Mouse (Mus musculus): ENCODE results near the gene Mpped1. TPM values are rescaled to one million over a fixed set of nuclear protein-coding genes. Genes with fewer than 3 reads are reported as not detected.

Mpped1 gene
- total RNA-seq, 1 experiment, result 0.40 TPM

DNA sequence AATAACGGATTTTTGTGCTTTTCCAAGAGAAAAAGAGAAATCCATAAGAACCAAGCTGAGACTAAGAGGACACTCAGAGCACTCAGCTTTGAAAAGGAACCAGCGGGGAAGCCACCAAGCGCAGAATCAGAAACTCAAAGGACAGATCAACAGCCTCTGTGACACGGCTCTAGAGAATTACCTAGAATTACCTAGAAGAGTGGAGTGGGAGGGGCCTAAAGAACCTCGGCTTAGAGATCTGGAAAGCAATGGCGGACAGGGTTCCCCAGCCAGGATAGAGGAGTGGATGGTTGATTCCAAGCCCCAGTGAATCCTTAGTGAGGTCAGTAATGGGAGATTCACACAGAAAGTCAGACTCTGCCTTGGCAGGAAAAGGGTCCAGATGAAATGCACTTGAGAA, 30.3 kb upstream of the Mpped1 start:
- no peak overlapping the region; the same call in 1 of the 2 replicates for H3K9ac ChIP-seq (ENCODE audit: insufficient read depth, low read depth, low read length, poor library complexity, severe bottlenecking)
- in situ Hi-C loops (cut with MboI; ENCODE audit: low sequenced_read_pairs in 2 of 2, unreplicated experiment in 2 of 2), result no loop called here
- H3K4me3 ChIP-seq (ENCODE audit: insufficient read depth in 1 of 2, low read depth in 1 of 2, low read length in 2 of 2, poor library complexity in 1 of 2, severe bottlenecking in 1 of 2), result peak overlapping the region in 1 of 2 experiments; percentile 9; a peak in 2 of 4 replicates
- H3K36me3 ChIP-seq (ENCODE audit: control insufficient read depth, insufficient read depth, low read length, poor library complexity, severe bottlenecking), result no peaks in the 10 kb centered on the region
- TF ChIP-seq MAFK (IDR thresholded peaks at IDR 0.05; ENCODE audit: insufficient read depth, low read depth, low read length) (no peak), ZNF384 (IDR thresholded peaks at IDR 0.05; ENCODE audit: low read depth, low read length) (no peak), ZC3H11A (IDR thresholded peaks at IDR 0.05; ENCODE audit: borderline replicate concordance, low read depth, low read length) (no peak)
- H3K4me1 ChIP-seq (ENCODE audit: control insufficient read depth in 2 of 2, insufficient read depth in 2 of 2, low read length in 2 of 2, poor library complexity in 1 of 2), result peaks cover 2 to 8% of the 10 kb centered on the region in 2 experiments; a peak in 2 of 4 replicates
- no peaks in the 10 kb centered on the region for H3K9me3 ChIP-seq (ENCODE audit: control insufficient read depth, insufficient read depth, low read depth, low read length)
- no peak overlapping the region for H3K27ac ChIP-seq (ENCODE audit: insufficient read depth, low read depth, low read length, poor library complexity, severe bottlenecking)
- DNase-seq (ENCODE audit: low read depth, low spot score), result no peak

- in situ Hi-C loops (cut with MboI; ENCODE audit: low sequenced_read_pairs in 2 of 2, unreplicated experiment in 2 of 2), result no loop called here
- TF ChIP-seq ZC3H11A (IDR thresholded peaks at IDR 0.05; ENCODE audit: borderline replicate concordance, low read depth, low read length) (no peak), MAFK (IDR thresholded peaks at IDR 0.05; ENCODE audit: insufficient read depth, low read depth, low read length) (no peak)
- H3K27ac ChIP-seq (ENCODE audit: insufficient read depth, low read depth, low read length, poor library complexity, severe bottlenecking), result no peak overlapping the region
- peaks cover 2 to 8% of the 10 kb centered on the region in 2 experiments; a peak in 2 of 4 replicates for H3K4me1 ChIP-seq (ENCODE audit: control insufficient read depth in 2 of 2, insufficient read depth in 2 of 2, low read length in 2 of 2, poor library complexity in 1 of 2)
- H3K9ac ChIP-seq (ENCODE audit: insufficient read depth, low read depth, low read length, poor library complexity, severe bottlenecking), result peak overlapping the region; percentile 14; the same call in 1 of the 2 replicates
- no peak for DNase-seq (ENCODE audit: low read depth, low spot score)
- peak overlapping the region in 1 of 2 experiments; percentile 9; a peak in 2 of 4 replicates for H3K4me3 ChIP-seq (ENCODE audit: insufficient read depth in 1 of 2, low read depth in 1 of 2, low read length in 2 of 2, poor library complexity in 1 of 2, severe bottlenecking in 1 of 2)
- H3K9me3 ChIP-seq (ENCODE audit: control insufficient read depth, insufficient read depth, low read depth, low read length), result no peaks in the 10 kb centered on the region
- H3K36me3 ChIP-seq (ENCODE audit: control insufficient read depth, insufficient read depth, low read length, poor library complexity, severe bottlenecking), result no peaks in the 10 kb centered on the region
Measured at GRCm38 (mm10) chr15:83749436-83749835, 29.8 kb upstream of the Mpped1 start.

DNA sequence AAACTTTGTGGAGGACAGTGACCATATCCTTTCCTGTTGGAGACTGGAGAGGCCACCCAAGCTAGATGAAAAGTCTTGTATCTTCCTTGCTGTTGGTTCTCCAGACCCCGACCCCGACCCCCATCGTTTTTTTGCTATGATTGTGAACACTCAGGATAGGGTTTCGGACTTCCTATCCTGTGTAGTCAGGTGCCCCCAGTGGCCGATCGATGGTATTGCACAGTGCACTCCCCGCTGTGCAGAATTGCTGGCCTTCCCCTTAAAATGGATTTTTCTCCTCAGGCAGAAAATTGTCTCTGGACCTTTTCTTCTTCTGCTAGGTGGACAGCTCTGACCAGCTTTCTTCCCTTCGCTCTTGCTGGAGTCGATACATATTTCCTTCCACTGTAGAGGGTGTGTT, 22.5 kb upstream of the Mpped1 start:
- DNase-seq (ENCODE audit: low read depth, low spot score), result no peak
- no peaks in the 10 kb centered on the region for H3K36me3 ChIP-seq (ENCODE audit: control insufficient read depth, insufficient read depth, low read length, poor library complexity, severe bottlenecking)
- no peak overlapping the region for H3K9ac ChIP-seq (ENCODE audit: insufficient read depth, low read depth, low read length, poor library complexity, severe bottlenecking)
- H3K4me3 ChIP-seq (ENCODE audit: insufficient read depth in 1 of 2, low read depth in 1 of 2, low read length in 2 of 2, poor library complexity in 1 of 2, severe bottlenecking in 1 of 2), result no peak overlapping the region
- in situ Hi-C loops (cut with MboI; ENCODE audit: low sequenced_read_pairs in 2 of 2, unreplicated experiment in 2 of 2), result loop anchor here in 1 of 2 experiments (10.0 to 25.0 kb wide), 2 partner anchors 122 to 306 kb away; partner anchors contain the start of gene Efcab6
- H3K9me3 ChIP-seq (ENCODE audit: control insufficient read depth, insufficient read depth, low read depth, low read length), result no peaks in the 10 kb centered on the region
- H3K4me1 ChIP-seq (ENCODE audit: control insufficient read depth in 2 of 2, insufficient read depth in 2 of 2, low read length in 2 of 2, poor library complexity in 1 of 2), result 0 out of 4 replicates have a peak, but pooled peaks cover 0 to 3% of the 10 kb centered on the region in 2 experiments
- no peak for TF ChIP-seq CHD2 (IDR thresholded peaks at IDR 0.05; ENCODE audit: low read depth, low read length)
- TF ChIP-seq ZNF384 (IDR thresholded peaks at IDR 0.05; ENCODE audit: low read depth, low read length), result no peak
- no peak for TF ChIP-seq MAFK (IDR thresholded peaks at IDR 0.05; ENCODE audit: insufficient read depth, low read depth, low read length)
- TF ChIP-seq HCFC1 (IDR thresholded peaks at IDR 0.05; ENCODE audit: borderline replicate concordance, insufficient read depth, low read length), result no peak
- TF ChIP-seq ZC3H11A (IDR thresholded peaks at IDR 0.05; ENCODE audit: borderline replicate concordance, low read depth, low read length), result no peak; the same call in 1 of the 2 replicates
- no peak overlapping the region for H3K27ac ChIP-seq (ENCODE audit: insufficient read depth, low read depth, low read length, poor library complexity, severe bottlenecking)

GRCm38 (mm10) chr15:83758958-83759357, 20.3 kb upstream of the Mpped1 start:
- Histone ChIP-seq H3K4me1 (ENCODE audit: control insufficient read depth in 2 of 2, insufficient read depth in 2 of 2, low read length in 2 of 2, poor library complexity in 1 of 2) (0 out of 4 replicates have a peak, but pooled peaks cover 0 to 3% of the 10 kb centered on the region in 2 experiments), H3K4me3 (ENCODE audit: insufficient read depth in 1 of 2, low read depth in 1 of 2, low read length in 2 of 2, poor library complexity in 1 of 2, severe bottlenecking in 1 of 2) (no peak overlapping the region), H3K9me3 (ENCODE audit: control insufficient read depth, insufficient read depth, low read depth, low read length) (no peaks in the 10 kb centered on the region), H3K9ac (ENCODE audit: insufficient read depth, low read depth, low read length, poor library complexity, severe bottlenecking) (no peak overlapping the region), H3K27ac (ENCODE audit: insufficient read depth, low read depth, low read length, poor library complexity, severe bottlenecking) (no peak overlapping the region), H3K36me3 (ENCODE audit: control insufficient read depth, insufficient read depth, low read length, poor library complexity, severe bottlenecking) (no peaks in the 10 kb centered on the region)
- TF ChIP-seq CHD2 (IDR thresholded peaks at IDR 0.05; ENCODE audit: low read depth, low read length), result no peak
- TF ChIP-seq ZNF384 (IDR thresholded peaks at IDR 0.05; ENCODE audit: low read depth, low read length), result peak; percentile 87
- no peak for TF ChIP-seq HCFC1 (IDR thresholded peaks at IDR 0.05; ENCODE audit: borderline replicate concordance, insufficient read depth, low read length)
- 0 out of 2 replicates have a peak, but pooled peaks have one; percentile 21 for TF ChIP-seq MAFK (IDR thresholded peaks at IDR 0.05; ENCODE audit: insufficient read depth, low read depth, low read length)
- peak; percentile 38; the same call in 1 of the 2 replicates for TF ChIP-seq ZC3H11A (IDR thresholded peaks at IDR 0.05; ENCODE audit: borderline replicate concordance, low read depth, low read length)
- in situ Hi-C loops (cut with MboI; ENCODE audit: low sequenced_read_pairs in 2 of 2, unreplicated experiment in 2 of 2), result loop anchor here in 1 of 2 experiments (10.0 to 25.0 kb wide), 2 partner anchors 124 to 303 kb away; partner anchors contain the start of gene Efcab6
- no peak for DNase-seq (ENCODE audit: low read depth, low spot score)
